Mouse (Mus musculus): ENCODE data around the gene Gm30191. TPM values are rescaled to one million over a fixed set of nuclear protein-coding genes. Genes with fewer than 3 reads are reported as not detected.

The Gm30191 gene
- polyA plus RNA-seq, 1 experiment from 2014 or later: not detected

- WGBS: 73% methylated on average over 4 of the region's 4 CpGs
- Histone ChIP-seq H3K27ac (ENCODE audit: low read depth) (no peak overlapping the region), H3K27me3 (replicated peaks; ENCODE audit: control insufficient read depth, insufficient read depth, low read length) (no peaks in the 10 kb centered on the region), H3K36me3 (ENCODE audit: control insufficient read depth, insufficient read depth, low read length) (no peaks in the 10 kb centered on the region), H3K4me3 (ENCODE audit: low read depth, low read length) (no peak overlapping the region), H3K9me3 (ENCODE audit: control insufficient read depth, low read length) (0 out of 2 replicates have a peak, but pooled peaks cover 3% of the 10 kb centered on the region), H3K4me2 (ENCODE audit: low read length) (no peak overlapping the region), H3K4me1 (replicated peaks; ENCODE audit: control insufficient read depth, insufficient read depth, low read length) (no peaks in the 10 kb centered on the region), H3K9ac (ENCODE audit: low read length) (no peak overlapping the region)
- ATAC-seq (replicated peaks; ENCODE audit: low FRiP score, low TSS enrichment, low read depth): no peak
- no peak for DNase-seq (ENCODE audit: low spot score)
Observed at GRCm38 (mm10) chr4:134299498-134299810, 52.7 kb downstream of the Gm30191 start.

Other genes starting within 250 kb of the Gm30191 start
- 43.5 and 46.6 TPM in 2 replicates for gene Dhdds, start 246.0 kb upstream of the Gm30191 start, polyA plus RNA-seq (2014; fragmentation: Nextera tagmentation; extraction: Ambion mirVana)
- 0.05 and 0.08 TPM in 2 replicates for gene Lin28a, start 228.1 kb upstream of the Gm30191 start, polyA plus RNA-seq (2014; fragmentation: Nextera tagmentation; extraction: Ambion mirVana)
- gene Zfp683, start 193.1 kb upstream of the Gm30191 start, polyA plus RNA-seq (2014; fragmentation: Nextera tagmentation; extraction: Ambion mirVana): not detected in 2 replicates
- 8.9 and 11.4 TPM in 2 replicates for gene Crybg2, start 186.1 kb upstream of the Gm30191 start, polyA plus RNA-seq (2014; fragmentation: Nextera tagmentation; extraction: Ambion mirVana)
- gene Cd52, start 151.9 kb upstream of the Gm30191 start, polyA plus RNA-seq (2014; fragmentation: Nextera tagmentation; extraction: Ambion mirVana): 23.5 and 24.3 TPM in 2 replicates
- gene Ubxn11, start 144.4 kb upstream of the Gm30191 start, polyA plus RNA-seq (2014; fragmentation: Nextera tagmentation; extraction: Ambion mirVana): 5.7 and 8.1 TPM in 2 replicates
- gene Sh3bgrl3, start 118.1 kb upstream of the Gm30191 start, polyA plus RNA-seq (2014; fragmentation: Nextera tagmentation; extraction: Ambion mirVana): 377 and 393 TPM in 2 replicates
- 46.8 and 60.1 TPM in 2 replicates for gene Cep85, start 59.8 kb upstream of the Gm30191 start, polyA plus RNA-seq (2014; fragmentation: Nextera tagmentation; extraction: Ambion mirVana)
- not detected in 2 replicates for gene Gm7534, start 43.9 kb upstream of the Gm30191 start, polyA plus RNA-seq (2014; fragmentation: Nextera tagmentation; extraction: Ambion mirVana)
- 0.19 TPM in 1 of 2 replicates, not detected in the other for gene Catsper4, start 19.6 kb upstream of the Gm30191 start, polyA plus RNA-seq (2014; fragmentation: Nextera tagmentation; extraction: Ambion mirVana)
- 6.1 and 7.5 TPM in 2 replicates for gene Cnksr1, start 8.5 kb upstream of the Gm30191 start, polyA plus RNA-seq (2014; fragmentation: Nextera tagmentation; extraction: Ambion mirVana)
- 0.24 and 0.41 TPM in 2 replicates for gene E130218I03Rik, start 3.3 kb upstream of the Gm30191 start, polyA plus RNA-seq (2014; fragmentation: Nextera tagmentation; extraction: Ambion mirVana)
- 17.5 and 20.7 TPM in 2 replicates for gene Zfp593, start 1.3 kb upstream of the Gm30191 start, polyA plus RNA-seq (2014; fragmentation: Nextera tagmentation; extraction: Ambion mirVana)
- gene Grrp1, start 7.2 kb downstream of the Gm30191 start, polyA plus RNA-seq (2014; fragmentation: Nextera tagmentation; extraction: Ambion mirVana): 3.8 and 4.5 TPM in 2 replicates
- 18.4 and 20.5 TPM in 2 replicates for gene Pdik1l, start 41.0 kb downstream of the Gm30191 start, polyA plus RNA-seq (2014; fragmentation: Nextera tagmentation; extraction: Ambion mirVana)
- 0.09 TPM in 1 of 2 replicates, not detected in the other for gene Trim63, start 68.2 kb downstream of the Gm30191 start, polyA plus RNA-seq (2014; fragmentation: Nextera tagmentation; extraction: Ambion mirVana)
- gene Slc30a2, start 96.2 kb downstream of the Gm30191 start, polyA plus RNA-seq (2014; fragmentation: Nextera tagmentation; extraction: Ambion mirVana): 0.19 and 0.26 TPM in 2 replicates
- 1.2 and 1.4 TPM in 2 replicates for gene Extl1, start 136.9 kb downstream of the Gm30191 start, polyA plus RNA-seq (2014; fragmentation: Nextera tagmentation; extraction: Ambion mirVana)
- 28.4 and 32.5 TPM in 2 replicates for gene Pafah2, start 149.4 kb downstream of the Gm30191 start, polyA plus RNA-seq (2014; fragmentation: Nextera tagmentation; extraction: Ambion mirVana)
- 1,522 and 1,793 TPM in 2 replicates for gene Stmn1, start 221.4 kb downstream of the Gm30191 start, polyA plus RNA-seq (2014; fragmentation: Nextera tagmentation; extraction: Ambion mirVana)
- gene Paqr7, start 249.8 kb downstream of the Gm30191 start, polyA plus RNA-seq (2014; fragmentation: Nextera tagmentation; extraction: Ambion mirVana): 1.3 and 2.1 TPM in 2 replicates

Measured in intestine, embryonic 14.5 days (tissue).